Mouse (Mus musculus) intestine, embryonic 14.5 days (tissue): Measurements from ENCODE around the gene Gm7029. TPM values are rescaled to one million over a fixed set of nuclear protein-coding genes. Genes with fewer than 3 reads are reported as not detected.
"Not testable (repeated sequence)": the region's sequence is repeated elsewhere in the genome, so short reads cannot be mapped to it uniquely, and the experiment has no call there.

Experiments
- ATAC-seq: fragments of 200-750 bp; cut with Nextera tagmentation; replicated peaks from 2 replicates; pipeline ENCODE4 v1.8.0; 2017; ENCODE audit warnings: low read depth, moderate number of reproducible peaks, moderate TSS enrichment, moderate library complexity; ENCODE audit not compliant: low FRiP score, low TSS enrichment
- DNase-seq: peaks from one replicate; pipeline ENCODE4 v3.0.0-alpha.2; 2018; ENCODE audit warnings: low spot score
- H3K27ac ChIP-seq: fragments of 300-500 bp; sonication (generic); 2 replicates; pipeline ENCODE4 v1.5.1; 2014; ENCODE audit warnings: low read depth, mild to moderate bottlenecking, control low read depth
- H3K27me3 ChIP-seq: fragments of 300-500 bp; sonication (generic); replicated peaks from 2 replicates; pipeline ENCODE4 v1.6.1; 2014; ENCODE audit warnings: low read length, control low read depth; ENCODE audit not compliant: control insufficient read depth, insufficient read depth
- H3K36me3 ChIP-seq: fragments of 300-500 bp; sonication (generic); 2 replicates; pipeline ENCODE4 v1.6.1; 2014; ENCODE audit warnings: low read length, control low read depth; ENCODE audit not compliant: control insufficient read depth, insufficient read depth
- H3K4me1 ChIP-seq: fragments of 300-500 bp; sonication (generic); replicated peaks from 2 replicates; pipeline ENCODE4 v1.6.1; 2014; ENCODE audit warnings: low read length, control low read depth, mixed read lengths; ENCODE audit not compliant: control insufficient read depth, insufficient read depth
- H3K4me2 ChIP-seq: fragments of 300-500 bp; sonication (generic); 2 replicates; pipeline ENCODE4 v1.6.1; 2014; ENCODE audit warnings: low read length
- H3K4me3 ChIP-seq: fragments of 300-500 bp; sonication (generic); 2 replicates; pipeline ENCODE4 v1.5.1; 2014; ENCODE audit warnings: low read depth, low read length, control low read depth, mixed read lengths
- H3K9ac ChIP-seq: fragments of 300-500 bp; sonication (generic); 2 replicates; pipeline ENCODE4 v1.6.1; 2014; ENCODE audit warnings: mild to moderate bottlenecking, low read length
- H3K9me3 ChIP-seq: fragments of 300-500 bp; sonication (generic); 2 replicates; pipeline ENCODE4 v1.6.1; 2016; ENCODE audit warnings: low read length, control low read depth; ENCODE audit not compliant: control insufficient read depth
- WGBS: fragments of 180-500 bp; shearing (Covaris S2); extraction: QIAGEN DNeasy Blood & Tissue Kit; methylation state at CpG from one replicate; pipeline ENCODE4 v1.1.7; 2014; 5-methylcytosine and 5-hydroxymethylcytosine counted together
- polyA plus RNA-seq: library from polyadenylated mRNA; unstranded; fragments of >200 nt; fragmentation: Nextera tagmentation; extraction: Ambion mirVana; gene quantifications from 2 replicates; pipeline ENCODE4 v1.2.1, GENCODE M21; 2014

Gene Gm7029
- polyA plus RNA-seq: not detected in 2 replicates

DNA sequence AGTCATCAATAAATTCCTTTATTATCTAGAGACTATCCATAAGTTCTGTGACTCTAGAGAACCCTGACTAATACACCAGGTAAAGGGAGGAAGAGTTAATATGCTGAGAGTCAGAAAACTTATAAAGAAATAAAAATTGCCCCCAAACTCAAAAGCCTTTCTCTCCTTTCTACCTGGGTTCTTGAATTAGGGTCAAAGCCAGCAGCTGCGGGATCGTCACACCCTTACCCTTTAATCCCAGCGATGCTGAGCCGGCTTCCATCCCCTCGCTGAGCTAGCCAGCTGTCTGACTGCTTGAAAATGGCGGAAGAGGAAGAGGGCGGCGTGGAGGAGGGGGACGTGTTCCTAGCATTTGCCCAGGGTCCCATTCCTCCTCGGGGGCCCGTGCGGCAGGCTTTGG, at the start of gene Gm7029:
Gene Gm7029, plus strand, starts transcription at position 301 of the 400 bp plus-strand sequence.
- not testable (repeated sequence) for H3K9me3 ChIP-seq, H3K4me3 ChIP-seq, H3K9ac ChIP-seq, DNase-seq, H3K27me3 ChIP-seq, ATAC-seq, H3K4me1 ChIP-seq, H3K27ac ChIP-seq, H3K4me2 ChIP-seq
- peaks cover 18% of the 10 kb centered on the region for H3K36me3 ChIP-seq
- 79% methylated on average over 3 of the region's 12 CpGs for WGBS

DNA sequence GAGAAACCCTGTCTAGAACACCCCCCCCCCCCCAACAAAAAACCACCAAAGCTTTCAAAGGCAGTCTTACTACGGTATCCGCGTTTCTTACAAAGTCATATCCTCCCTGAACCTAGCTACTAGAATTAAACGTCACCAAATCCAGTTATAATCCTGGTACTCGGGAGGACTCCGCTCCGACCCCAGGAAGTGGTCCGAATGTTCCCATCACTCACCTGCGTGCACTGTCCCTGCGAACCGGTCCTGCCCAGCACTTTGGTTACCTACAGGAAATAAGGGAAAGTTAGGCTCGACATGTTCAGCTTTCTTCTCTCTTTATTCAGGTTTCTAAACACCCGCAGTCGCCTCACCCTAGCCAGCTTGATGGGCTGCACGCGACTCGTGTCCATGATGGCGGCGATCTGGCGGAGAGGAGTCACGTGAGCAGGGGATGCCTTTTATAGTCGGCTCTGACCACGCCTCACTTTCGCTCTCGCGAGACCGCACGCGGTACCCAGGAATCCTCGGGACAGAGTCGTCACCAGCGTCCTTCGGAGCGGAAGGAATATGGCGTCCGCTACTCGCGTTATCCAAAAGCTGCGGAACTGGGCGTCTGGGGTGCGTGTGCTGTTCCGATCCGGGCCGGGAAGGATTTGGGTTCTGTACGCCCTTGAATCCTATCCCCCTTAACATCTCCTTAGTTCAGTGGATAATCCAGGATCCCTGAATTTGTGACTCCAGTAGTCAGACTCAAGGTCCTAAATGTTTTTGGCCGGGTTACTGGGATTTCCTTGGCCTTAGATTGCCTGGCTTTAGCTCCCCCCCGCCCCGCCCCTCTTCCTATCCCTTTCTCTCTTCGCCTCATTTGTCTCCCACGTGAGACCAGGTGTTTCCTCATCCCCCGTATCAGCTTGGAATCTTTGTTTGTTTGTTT, 49.3 kb upstream of the Gm7029 start, which contains the start of the genes Rps28 and Ndufa7:
Gene Rps28, minus strand, starts transcription at position 479 of the 913 bp plus-strand sequence.
Gene Ndufa7, plus strand, starts transcription at position 489 of the 913 bp plus-strand sequence.
- DNase-seq (peak; percentile 100), ATAC-seq (peak; percentile 90)
- H3K36me3 ChIP-seq: peaks cover 53% of the 10 kb centered on the region
- peak within 1 kb of the TSS; percentile 99 for H3K4me3 ChIP-seq
- under 1% methylated on average over 51 of the region's 51 CpGs for WGBS
- peak within 1 kb of the TSS; percentile 95 for H3K4me2 ChIP-seq
- H3K27ac ChIP-seq: peak within 1 kb of the TSS; percentile 86
- no peaks in the 10 kb centered on the region for H3K9me3 ChIP-seq
- H3K9ac ChIP-seq: peak within 1 kb of the TSS; percentile 95
- peaks cover 26% of the 10 kb centered on the region for H3K4me1 ChIP-seq
- H3K27me3 ChIP-seq: no peaks in the 10 kb centered on the region

DNA sequence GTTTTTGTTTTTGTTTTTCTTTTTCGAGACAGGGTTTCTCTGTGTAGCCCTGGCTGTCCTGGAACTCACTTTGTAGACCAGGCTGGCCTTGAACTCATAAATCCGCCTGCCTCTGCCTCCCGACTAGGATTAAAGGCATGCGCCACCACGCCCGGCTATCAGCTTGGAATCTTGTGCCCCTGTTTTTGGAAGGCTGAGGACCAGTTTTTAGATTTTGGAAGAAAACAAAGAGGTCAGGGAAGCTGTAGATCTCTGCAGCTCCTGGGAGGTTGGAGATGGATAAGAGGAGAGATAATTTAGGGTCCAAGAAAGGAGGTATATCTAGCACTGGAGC, 48.7 kb upstream of the Gm7029 start:
- H3K9me3 ChIP-seq, ATAC-seq, H3K27me3 ChIP-seq, DNase-seq: not testable (repeated sequence)
- Histone ChIP-seq H3K9ac (peak overlapping the region; percentile 95), H3K4me3 (peak overlapping the region; percentile 99), H3K27ac (peak overlapping the region; percentile 86), H3K4me2 (peak overlapping the region; percentile 61), H3K36me3 (peaks cover 53% of the 10 kb centered on the region), H3K4me1 (peaks cover 26% of the 10 kb centered on the region)
- 6% methylated on average over 6 of the region's 6 CpGs for whole genome bisulfite sequencing

DNA sequence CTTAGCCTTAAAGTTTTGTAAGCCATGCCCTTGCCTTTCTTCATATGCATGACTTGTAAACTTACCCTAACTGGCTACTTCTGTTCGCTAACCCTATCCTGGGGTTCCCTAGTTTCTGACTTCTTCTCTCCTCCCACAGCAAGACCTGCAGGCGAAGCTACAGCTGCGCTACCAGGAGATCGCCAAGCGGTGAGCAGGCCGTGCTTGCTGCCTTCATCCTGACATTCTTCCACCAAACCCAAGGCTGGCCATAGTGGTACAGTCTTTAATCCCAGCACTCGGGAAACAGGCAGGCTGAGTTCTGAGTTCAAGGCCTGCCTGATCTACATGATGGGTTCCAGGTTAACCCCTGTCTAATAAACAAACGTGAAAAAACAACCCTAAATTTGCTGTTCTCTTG, 48.2 kb upstream of the Gm7029 start:
- no peaks in the 10 kb centered on the region for H3K9me3 ChIP-seq
- H3K9ac ChIP-seq: peak overlapping the region; percentile 95
- H3K27me3 ChIP-seq: no peaks in the 10 kb centered on the region
- peak overlapping the region; percentile 61 for H3K4me2 ChIP-seq
- peak overlapping the region; percentile 99 for H3K4me3 ChIP-seq
- H3K27ac ChIP-seq: no peak overlapping the region
- WGBS: 83% methylated on average over 8 of the region's 8 CpGs
- no peak for ATAC-seq
- peaks cover 53% of the 10 kb centered on the region for H3K36me3 ChIP-seq
- peaks cover 26% of the 10 kb centered on the region for H3K4me1 ChIP-seq
- DNase-seq: no peak

DNA sequence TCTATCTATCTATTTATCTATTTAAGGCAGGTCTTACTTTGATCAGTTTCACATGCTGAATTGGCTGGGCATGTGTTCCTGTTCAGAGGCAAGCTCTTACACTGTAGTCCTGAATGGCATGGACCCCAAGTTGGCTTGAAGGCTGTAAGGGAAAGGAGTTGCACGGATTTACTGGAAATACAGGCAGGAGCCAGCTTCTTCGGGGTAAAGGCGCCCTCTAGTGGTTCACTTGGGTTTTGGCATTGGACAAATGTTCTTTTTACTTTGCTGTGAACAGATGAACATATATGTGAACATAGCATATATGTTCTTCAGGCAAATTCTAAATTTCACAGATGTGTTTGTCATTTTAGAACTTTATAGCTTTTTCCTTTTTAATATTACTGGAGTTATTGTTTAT, 46.8 kb upstream of the Gm7029 start:
- peaks cover 50% of the 10 kb centered on the region for H3K36me3 ChIP-seq
- no peak overlapping the region for H3K4me2 ChIP-seq
- H3K9ac ChIP-seq: no peak overlapping the region
- ATAC-seq: no peak
- H3K9me3 ChIP-seq: no peaks in the 10 kb centered on the region
- H3K4me1 ChIP-seq: peaks cover 23% of the 10 kb centered on the region
- no peak overlapping the region for H3K27ac ChIP-seq
- no peak overlapping the region for H3K4me3 ChIP-seq
- no peaks in the 10 kb centered on the region for H3K27me3 ChIP-seq
- WGBS: 0% methylated on average over 3 of the region's 3 CpGs
- peak; percentile 82 for DNase-seq

DNA sequence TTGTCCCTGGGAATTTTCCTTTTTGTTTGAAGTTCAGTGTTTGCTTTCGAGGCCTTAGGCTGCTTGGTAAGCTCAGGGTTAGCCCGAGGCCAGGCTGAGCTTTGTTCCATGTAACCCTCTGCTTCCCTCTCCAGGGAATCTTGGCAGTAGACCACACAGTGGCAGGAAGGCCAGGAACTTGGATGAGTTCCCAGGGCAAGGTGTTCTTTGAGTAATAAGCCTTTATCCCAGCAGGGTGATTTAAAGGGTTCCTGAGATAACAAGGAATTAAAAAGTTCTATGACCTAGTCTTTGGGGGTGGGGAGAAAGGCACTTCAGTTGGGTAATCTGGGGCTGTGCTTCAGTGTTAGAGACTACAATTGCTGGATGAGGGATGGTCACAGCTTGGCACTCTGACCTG, 44.7 kb upstream of the Gm7029 start:
- Histone ChIP-seq H3K4me1 (peaks cover 10% of the 10 kb centered on the region), H3K27ac (no peak overlapping the region), H3K4me2 (no peak overlapping the region), H3K9me3 (no peaks in the 10 kb centered on the region), H3K9ac (no peak overlapping the region), H3K27me3 (no peaks in the 10 kb centered on the region), H3K36me3 (peaks cover 52% of the 10 kb centered on the region), H3K4me3 (no peak overlapping the region)
- 55% methylated on average over 2 of the region's 2 CpGs for WGBS
- DNase-seq (no peak), ATAC-seq (no peak)

DNA sequence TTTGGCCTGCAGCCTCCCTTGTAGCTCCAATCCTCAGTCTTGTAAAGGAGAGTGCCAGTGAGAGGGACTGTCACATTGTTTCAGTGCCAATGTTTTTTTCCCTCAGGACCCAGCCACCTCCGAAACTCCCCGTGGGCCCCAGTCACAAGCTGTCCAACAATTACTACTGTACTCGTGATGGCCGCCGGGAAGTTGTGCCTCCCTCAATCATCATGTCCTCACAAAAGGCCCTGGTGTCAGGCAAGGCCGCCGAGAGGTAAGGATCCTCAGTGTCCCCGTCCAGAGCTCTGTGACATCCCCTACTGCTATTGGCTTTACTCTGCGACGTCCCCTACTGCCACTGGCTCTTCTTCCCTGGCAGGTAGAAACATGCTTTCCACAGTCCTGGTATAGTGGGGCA, 44.1 kb upstream of the Gm7029 start:
- Histone ChIP-seq H3K27ac (no peak overlapping the region), H3K9me3 (no peaks in the 10 kb centered on the region)

DNA sequence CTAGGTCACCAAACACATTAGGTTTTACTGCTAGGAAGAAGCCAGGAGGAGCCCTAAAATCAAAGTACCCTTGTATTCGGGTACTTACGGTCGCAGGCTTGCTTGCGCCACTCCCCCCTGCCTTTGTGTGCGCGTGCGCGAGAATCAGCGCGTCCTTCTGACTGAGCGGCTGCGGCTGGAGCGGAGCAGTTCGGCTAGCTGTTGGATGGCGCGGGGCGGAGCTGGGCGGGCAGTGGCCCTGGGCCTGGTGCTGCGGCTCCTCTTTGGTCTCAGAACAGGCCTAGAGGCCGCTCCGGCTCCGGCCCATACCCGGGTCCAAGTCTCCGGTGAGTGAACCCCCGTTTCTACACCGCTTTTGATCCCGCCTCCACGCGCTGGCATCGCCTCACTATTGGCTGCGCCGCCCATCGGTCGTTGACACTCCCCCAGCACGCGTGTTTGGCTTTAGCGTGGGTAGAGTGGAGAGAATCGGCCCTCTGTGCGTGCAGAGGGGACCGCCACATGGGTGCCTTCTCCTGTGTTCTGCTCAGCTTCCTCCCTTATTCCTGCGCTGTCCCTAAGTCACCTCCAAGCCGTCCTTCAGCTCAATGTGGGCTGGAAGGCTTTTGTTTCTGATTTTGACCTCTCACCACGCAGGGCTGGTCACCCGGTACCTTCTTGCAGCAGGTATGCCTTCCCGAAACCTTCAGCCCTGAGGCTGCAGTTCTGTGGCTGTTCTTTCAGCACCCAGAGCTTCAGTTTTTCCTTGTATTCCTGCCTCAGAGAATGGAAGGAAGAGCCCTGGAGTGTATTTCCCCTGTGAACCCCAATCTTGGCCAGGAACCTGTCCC, 30.5 kb upstream of the Gm7029 start, which contains the start of gene Cd320:
Gene Cd320, plus strand, starts transcription at position 126 of the 830 bp plus-strand sequence.
- DNase-seq: peak; percentile 95
- Histone ChIP-seq H3K27me3 (no peaks in the 10 kb centered on the region), H3K36me3 (peaks cover 18% of the 10 kb centered on the region), H3K4me2 (peak within 1 kb of the TSS; percentile 93), H3K4me3 (peak within 1 kb of the TSS; percentile 97), H3K4me1 (peaks cover 11% of the 10 kb centered on the region; the same call in 1 of the 2 replicates), H3K9me3 (no peaks in the 10 kb centered on the region), H3K27ac (no peak within 1 kb of the TSS), H3K9ac (peak within 1 kb of the TSS; percentile 65)
- ATAC-seq: peak; percentile 91
- under 1% methylated on average over 45 of the region's 45 CpGs for WGBS

More for the DNA sequence above, 44.1 kb upstream of the Gm7029 start:
- Histone ChIP-seq H3K4me3 (no peak overlapping the region), H3K4me2 (no peak overlapping the region), H3K4me1 (peaks cover 10% of the 10 kb centered on the region), H3K9ac (no peak overlapping the region), H3K36me3 (peaks cover 58% of the 10 kb centered on the region), H3K27me3 (no peaks in the 10 kb centered on the region)
- DNase-seq (no peak), ATAC-seq (no peak)
- 90% methylated on average over 10 of the region's 10 CpGs for WGBS
